Mouse (Mus musculus) cerebellum, adult 2 months (tissue): ENCODE results near the gene Spred2.

Source experiments
- CTCF ChIP-seq: fragments of 200-500 bp; IDR thresholded peaks from 2 replicates; pipeline ENCODE4 v1.5.1; 2011; ENCODE audit warnings: low read depth, mild to moderate bottlenecking, control low read depth, low read length, moderate library complexity, borderline replicate concordance; ENCODE audit not compliant: insufficient read depth
- POLR2A ChIP-seq: fragments of 200-500 bp; IDR thresholded peaks from 2 replicates; pipeline ENCODE4 v1.6.1; 2011; ENCODE audit warnings: low read length, control low read depth, borderline replicate concordance; ENCODE audit not compliant: insufficient read depth

DNA sequence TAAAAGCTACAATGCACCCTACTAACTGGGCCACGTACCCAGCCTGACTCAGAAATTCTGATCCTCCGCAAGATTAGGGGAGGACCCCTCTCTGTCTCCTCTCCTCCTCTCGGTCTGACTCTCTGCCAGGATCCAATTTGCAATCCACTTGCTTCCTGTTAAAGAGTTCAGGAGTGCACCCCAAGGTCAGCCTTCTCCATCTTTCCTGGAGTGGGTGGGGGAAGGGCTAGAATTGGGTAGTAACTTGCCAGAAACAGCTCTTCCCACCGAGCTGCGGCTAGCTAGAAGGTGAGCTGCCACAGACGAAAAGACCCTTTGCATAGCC is 4.8 kb upstream of the Spred2 start:
- no peak for TF ChIP-seq CTCF
- TF ChIP-seq POLR2A = no peak
